Mouse (Mus musculus) kidney, postnatal 4 days (tissue): ENCODE results near the gene Slco2b1.
"Not testable (repeated sequence)": the region's sequence is repeated elsewhere in the genome, so short reads cannot be mapped to it uniquely, and the experiment has no call there.

ENCODE experiments used
- DNase-seq, 2 experiments: peaks; one replicate each; pipeline ENCODE4 v3.0.0; 2021; ENCODE audit warnings: mixed read lengths in 2 of 2

The Slco2b1 gene

GRCm38 (mm10) chr7:99711166-99711565 is at the start of gene Slco2b1:
TSS of gene Slco2b1 (minus strand) at chr7:99711340.
- DNase-seq: peak in 1 of 2 experiments; percentile 18

- DNase-seq: peak; percentile 18 to 43
Measured at GRCm38 (mm10) chr7:99739276-99739675, 28.1 kb upstream of the Slco2b1 start.

DNA sequence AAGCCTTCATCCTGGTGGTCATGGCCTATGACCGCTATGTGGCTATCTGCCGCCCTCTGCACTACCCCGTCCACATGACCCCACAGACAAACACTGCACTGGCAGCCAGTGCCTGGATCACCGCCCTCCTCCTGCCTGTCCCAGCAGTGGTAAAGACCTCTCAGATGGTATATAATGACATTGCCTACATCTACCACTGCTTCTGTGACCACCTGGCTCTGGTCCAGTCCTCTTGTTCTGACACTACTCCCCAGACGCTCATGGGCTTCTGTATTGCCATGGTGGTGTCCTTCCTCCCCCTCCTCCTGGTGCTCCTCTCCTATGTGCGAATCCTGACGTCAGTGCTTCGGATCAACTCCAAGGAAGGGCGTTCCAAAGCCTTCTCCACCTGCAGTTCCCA is 24.4 kb upstream of the Slco2b1 start:
- not testable (repeated sequence) for DNase-seq

GRCm38 (mm10) chr7:99734612-99735011 is 23.5 kb upstream of the Slco2b1 start:
- no peak for DNase-seq

- no peak for DNase-seq
Measured at GRCm38 (mm10) chr7:99729973-99730372, 18.8 kb upstream of the Slco2b1 start, which contains the start of gene Olfr520. TSS of gene Olfr520 (plus strand) at chr7:99730273.

- no peak for DNase-seq
Measured at GRCm38 (mm10) chr7:99716536-99716935, 5.4 kb upstream of the Slco2b1 start.

GRCm38 (mm10) chr7:99712431-99712830 is 1.3 kb upstream of the Slco2b1 start:
- no peak for DNase-seq

DNA sequence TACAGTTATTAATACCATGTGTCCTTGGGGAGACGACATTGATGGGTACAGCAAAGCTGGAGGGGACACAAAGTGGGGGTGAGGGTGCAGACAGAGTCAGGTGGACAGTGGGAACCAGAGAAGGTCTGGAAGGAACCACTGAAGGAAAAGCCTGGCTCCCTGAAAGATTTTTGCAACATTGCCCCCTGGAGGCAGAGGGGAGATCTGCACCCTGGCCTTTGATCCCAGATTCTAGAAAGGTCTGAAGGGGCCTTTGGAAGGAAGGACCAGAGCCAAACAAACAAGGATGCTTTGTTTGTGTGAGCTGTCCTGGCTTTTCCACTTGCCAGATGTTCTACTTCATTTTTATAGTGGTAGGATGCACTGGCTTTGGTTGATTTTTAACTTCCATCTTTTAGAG is 664 bp downstream of the Slco2b1 start:
- peak; percentile 80 to 81 for DNase-seq

DNA sequence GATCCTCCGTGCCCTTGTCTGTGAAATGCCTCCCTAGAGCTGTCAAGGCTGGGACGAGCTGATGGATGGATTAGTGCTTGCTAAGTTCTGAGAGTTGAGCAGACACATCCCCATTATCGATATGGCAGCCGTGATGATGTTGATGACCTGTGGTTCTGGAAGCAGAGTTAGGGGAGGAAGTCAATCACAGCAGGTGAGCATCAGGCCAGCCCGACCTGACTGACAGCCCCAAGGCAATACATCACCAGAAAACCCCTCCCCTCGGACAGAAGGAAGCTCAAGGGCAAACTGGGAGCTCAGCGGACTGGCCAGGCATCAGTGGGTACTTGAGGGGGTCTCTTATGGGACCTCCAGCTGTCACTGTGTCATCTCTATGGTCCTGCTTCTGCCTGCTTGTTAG is 1.1 kb downstream of the Slco2b1 start:
- no peak for DNase-seq

GRCm38 (mm10) chr7:99708750-99709149 is 2.4 kb downstream of the Slco2b1 start:
- no peak for DNase-seq

DNA sequence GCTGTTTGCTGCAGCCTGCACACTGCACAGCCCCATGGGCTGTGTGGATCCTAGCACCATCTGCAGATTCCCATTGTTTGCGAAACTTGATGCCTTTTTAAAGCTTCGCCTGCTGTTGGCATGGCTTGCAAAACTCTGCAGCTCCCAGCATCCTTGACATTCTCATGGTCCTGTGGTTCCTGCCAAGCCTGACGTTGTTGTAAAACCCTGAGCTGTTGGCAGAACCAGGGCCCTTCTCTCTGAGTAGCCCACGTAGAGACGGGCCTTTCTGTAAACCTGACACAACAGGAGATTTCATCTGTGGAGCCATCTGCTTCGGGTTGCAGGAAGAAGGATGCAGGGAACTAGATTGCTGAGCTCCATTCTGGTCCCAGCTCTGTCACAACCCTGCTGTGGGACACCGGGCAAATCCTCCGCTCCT is 2.8 kb downstream of the Slco2b1 start:
- DNase-seq: no peak

DNA sequence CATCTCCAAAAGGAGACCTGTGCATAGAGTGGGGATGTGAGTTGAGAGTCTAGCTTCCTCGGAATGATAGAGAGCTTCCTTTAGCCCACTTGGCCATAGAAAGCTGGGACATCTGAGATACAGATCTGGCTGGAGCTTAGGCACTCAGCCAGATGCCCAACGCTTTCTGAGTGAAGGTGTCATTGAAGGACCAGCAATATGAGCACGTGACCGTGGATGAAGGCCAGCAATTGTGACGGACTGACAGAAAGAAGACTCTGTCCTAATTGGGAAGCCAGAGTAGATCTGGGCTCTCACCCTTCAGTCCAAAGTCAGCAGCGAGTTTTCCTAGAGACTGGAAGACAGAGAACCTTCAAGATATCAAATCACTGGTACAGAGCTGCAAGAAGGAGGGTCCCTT is 3.5 kb downstream of the Slco2b1 start:
- no peak for DNase-seq

- DNase-seq: peak; percentile 44 to 57
Measured at GRCm38 (mm10) chr7:99707038-99707595, 4.0 kb downstream of the Slco2b1 start.

DNA sequence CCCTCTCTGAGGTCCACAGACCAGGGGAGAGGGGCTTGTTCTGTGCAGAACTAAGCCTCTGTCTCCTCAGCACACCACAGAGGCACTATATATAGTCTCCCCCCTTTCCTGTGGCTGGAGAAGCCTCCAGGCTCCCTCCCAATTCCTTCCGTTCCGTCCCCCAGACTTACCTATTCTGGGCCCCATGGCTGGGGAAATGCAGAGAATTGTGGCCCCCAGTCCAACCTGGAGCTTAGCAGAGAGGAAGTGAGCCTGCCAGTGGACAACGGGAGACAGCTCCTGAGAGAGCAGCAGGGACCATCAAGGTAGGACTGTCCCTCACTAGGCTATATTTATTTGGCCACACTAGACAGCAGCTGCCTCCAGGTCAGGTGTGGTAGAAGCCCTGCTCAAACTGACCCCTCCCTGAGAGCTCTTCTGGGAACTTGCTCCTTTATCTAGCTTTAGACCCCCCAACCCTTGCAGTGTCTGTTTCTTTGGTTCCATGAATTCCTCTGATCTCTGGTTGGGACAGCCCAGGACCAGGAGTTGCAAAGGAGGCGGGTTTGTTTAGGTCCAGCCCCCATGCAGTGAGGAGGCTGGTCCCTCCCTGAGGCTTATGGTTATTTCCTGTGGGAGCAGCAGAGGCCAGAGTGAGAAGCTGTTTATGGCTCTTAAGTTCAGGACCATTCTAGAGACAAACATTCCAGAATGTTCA is 4.7 kb downstream of the Slco2b1 start:
- DNase-seq: peak; percentile 54 to 72

DNA sequence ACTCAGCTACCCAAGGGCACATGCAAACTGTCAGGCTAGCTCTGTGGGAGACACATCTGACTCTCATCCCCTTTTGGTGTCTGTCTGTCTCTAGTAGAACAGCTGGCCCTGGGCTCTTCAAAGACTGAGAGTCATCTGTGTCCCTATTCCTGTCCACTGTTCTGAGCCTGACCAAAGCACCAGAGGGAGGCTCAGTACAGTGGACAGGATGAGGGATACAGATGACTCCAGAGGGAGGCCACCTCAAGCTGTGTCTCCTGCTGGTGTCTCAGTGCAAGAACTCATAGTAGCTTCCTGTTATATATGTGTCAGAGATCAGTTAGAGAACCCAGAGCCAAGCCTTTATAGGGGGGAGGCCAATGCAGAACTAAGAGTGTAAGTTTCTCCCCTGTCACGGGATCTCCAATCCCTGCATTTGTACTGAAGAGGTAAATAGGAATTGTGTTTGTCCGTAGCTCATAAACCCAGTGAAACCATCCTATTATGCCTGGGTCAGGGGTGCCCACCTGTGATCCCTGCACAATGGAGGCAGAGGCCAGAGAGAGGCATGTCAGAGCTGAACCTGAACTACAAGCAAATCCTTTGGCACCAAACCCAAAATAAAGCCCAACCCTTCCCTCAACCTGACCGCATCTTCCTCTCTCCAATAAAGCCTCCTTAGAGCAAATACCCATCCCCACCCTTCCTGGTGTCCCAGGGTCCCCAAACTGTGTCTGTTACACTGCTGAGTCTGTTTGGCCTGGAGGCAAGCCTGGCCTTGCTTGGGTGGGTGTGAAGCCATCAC is 6.2 kb downstream of the Slco2b1 start:
- no peak for DNase-seq

GRCm38 (mm10) chr7:99702201-99702600 is 8.9 kb downstream of the Slco2b1 start:
- DNase-seq: peak; percentile 40 to 54

GRCm38 (mm10) chr7:99700641-99701040 is 10.5 kb downstream of the Slco2b1 start:
- DNase-seq: no peak

DNA sequence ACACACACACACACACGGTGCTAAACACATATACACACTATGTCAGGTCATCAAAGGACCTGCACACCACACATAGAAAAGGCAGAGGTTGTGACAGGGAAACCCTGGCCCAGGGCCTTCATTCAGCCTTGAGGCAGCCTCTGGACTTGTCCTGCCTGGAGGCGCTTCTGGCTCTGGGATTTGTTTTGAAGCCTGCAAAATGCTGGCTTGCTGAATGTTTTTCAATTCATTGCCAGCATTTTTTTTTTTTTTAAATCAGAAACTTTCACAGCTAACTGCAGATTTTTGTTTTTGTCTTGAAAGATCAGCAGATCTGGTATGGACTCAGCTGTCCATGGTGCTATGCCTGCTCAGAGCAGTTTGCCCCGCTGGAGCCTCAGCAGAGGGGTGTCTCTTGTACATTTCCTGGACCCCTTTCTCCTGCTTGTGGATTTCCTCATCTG is 11.4 kb downstream of the Slco2b1 start:
- peak; percentile 49 to 66 for DNase-seq

GRCm38 (mm10) chr7:99699106-99699505 is 12.0 kb downstream of the Slco2b1 start:
- DNase-seq: no peak

DNA sequence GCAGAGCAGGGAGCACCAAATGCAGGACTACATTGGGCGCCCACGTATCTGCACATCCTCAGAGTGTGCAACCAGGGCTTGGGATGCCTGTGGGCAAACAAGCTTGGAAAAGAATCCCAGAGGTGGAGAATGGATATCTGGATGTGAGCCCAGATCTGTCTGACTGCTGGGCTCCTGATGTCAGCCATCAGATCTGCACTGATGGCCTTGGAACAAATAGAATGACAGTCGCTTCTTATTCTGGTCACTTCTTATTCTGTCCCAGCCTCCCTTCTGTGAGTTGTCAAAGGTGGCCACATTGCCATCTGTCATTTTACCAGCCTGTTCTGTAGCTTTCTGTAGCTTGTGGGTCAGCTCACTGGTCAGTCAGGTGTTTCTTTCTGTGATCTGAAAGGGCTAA is 12.6 kb downstream of the Slco2b1 start:
- no peak for DNase-seq

GRCm38 (mm10) chr7:99695471-99696057 is 15.6 kb downstream of the Slco2b1 start:
- no peak for DNase-seq

- not testable (repeated sequence) for DNase-seq
Measured at GRCm38 (mm10) chr7:99694424-99694823, 16.7 kb downstream of the Slco2b1 start.

GRCm38 (mm10) chr7:99693976-99694375 is 17.2 kb downstream of the Slco2b1 start:
- DNase-seq: no peak
